Mouse (Mus musculus) cerebellum, adult 11 months (tissue): ENCODE data around the gene Cx3cr1.
A peak's percentile ranks its signal among the peaks of the same experiment; 100 is the strongest.
"Not testable (repeated sequence)": the region's sequence is repeated elsewhere in the genome, so short reads cannot be mapped to it uniquely, and the experiment has no call there.

Source experiments
- DNase-seq: peaks from one replicate; pipeline ENCODE4 v3.0.0; 2022

Cx3cr1 gene

DNA sequence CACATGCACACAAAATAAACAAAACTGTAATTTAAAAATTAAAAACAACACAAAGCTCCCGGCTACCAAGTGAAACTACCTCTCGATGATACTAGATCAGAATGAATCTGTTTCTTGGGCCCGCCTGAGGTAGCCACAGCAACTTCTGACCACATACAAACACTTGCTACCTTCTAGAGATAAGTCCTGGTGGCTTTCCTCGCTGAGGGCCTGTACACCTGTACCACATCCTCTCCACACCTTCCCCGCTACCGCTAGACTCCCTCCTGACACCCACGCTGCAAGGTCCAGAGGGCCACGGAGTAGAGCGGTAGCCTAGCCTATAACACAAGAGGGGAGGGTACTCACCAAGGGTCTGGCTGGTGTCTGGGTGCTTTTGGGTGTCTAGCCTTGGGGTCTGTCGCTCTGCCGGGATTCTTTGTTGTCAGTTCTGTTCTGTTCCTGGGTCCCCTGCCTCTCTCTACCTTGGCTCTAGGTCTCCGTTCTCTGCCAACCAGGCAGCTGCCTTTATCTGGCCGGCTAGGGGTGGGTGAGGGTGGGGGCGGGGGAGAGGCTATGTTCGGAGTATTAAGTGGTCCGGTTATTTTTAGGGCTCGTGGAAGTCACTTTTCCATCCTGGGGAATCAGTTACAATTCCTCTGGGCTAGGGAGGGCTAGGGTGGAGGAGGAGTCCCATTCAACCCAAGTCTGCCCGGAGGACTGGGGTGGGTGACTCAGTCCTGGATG is 46.4 kb downstream of the Cx3cr1 start, which contains the start of gene Xirp1:
Gene Xirp1, minus strand, starts transcription at position 513 of the 726 bp plus-strand sequence.
- DNase-seq = no peak

DNA sequence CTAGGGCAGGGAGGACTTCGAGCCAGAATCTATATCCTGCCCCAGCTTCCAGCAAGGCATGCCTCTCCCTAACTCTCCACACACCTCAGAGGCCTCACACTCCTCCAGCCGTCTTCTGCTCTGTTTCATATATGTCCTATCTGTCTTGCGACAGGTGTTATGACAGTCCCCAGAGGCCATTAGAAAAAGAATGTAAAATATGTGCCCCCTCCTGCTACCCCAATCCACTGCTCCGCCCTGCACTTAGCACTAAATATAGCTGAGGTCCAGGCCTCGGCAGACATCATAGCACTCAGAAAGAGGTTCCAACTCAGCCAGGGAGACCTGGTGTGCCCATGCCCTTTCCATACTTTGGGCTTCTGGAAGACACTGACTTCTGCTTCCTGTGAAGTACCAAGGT is 48.5 kb downstream of the Cx3cr1 start:
- DNase-seq = no peak

GRCm38 (mm10) chr9:120020285-120020890 is 49.3 kb downstream of the Cx3cr1 start:
- peak; percentile 70 for DNase-seq

- no peak for DNase-seq
Measured at GRCm38 (mm10) chr9:120016956-120017355, 52.7 kb downstream of the Cx3cr1 start.

GRCm38 (mm10) chr9:120014828-120015227 is 54.9 kb downstream of the Cx3cr1 start:
- DNase-seq = no peak

GRCm38 (mm10) chr9:120013251-120013820 is 56.3 kb downstream of the Cx3cr1 start:
- DNase-seq = no peak

DNA sequence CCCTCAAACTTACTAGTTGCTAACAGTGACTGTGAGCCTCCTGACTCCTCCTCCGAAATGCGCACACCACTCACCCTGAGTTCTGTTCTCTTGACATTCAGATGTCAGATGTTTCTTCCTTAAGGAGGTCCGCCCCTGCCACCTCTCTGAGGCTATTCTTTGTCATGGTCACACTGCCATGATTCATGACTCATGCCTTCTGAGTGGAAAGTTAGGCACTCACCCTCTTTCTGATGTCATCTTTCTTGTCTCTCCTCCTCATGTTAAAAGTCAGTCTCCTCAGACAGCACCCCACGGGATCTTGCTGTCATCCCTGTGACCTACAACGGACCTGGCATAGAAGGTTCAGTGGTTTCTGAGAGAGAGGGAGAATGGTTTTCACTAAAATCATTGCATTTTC is 56.9 kb downstream of the Cx3cr1 start:
- DNase-seq = no peak

- DNase-seq = not testable (repeated sequence)
Measured at GRCm38 (mm10) chr9:120012161-120012560, 57.5 kb downstream of the Cx3cr1 start.

- peak; percentile 79 for DNase-seq
Measured at GRCm38 (mm10) chr9:120011533-120011932, 58.1 kb downstream of the Cx3cr1 start.

- peak; percentile 97 for DNase-seq
Measured at GRCm38 (mm10) chr9:120010781-120011511, 58.7 kb downstream of the Cx3cr1 start.

DNA sequence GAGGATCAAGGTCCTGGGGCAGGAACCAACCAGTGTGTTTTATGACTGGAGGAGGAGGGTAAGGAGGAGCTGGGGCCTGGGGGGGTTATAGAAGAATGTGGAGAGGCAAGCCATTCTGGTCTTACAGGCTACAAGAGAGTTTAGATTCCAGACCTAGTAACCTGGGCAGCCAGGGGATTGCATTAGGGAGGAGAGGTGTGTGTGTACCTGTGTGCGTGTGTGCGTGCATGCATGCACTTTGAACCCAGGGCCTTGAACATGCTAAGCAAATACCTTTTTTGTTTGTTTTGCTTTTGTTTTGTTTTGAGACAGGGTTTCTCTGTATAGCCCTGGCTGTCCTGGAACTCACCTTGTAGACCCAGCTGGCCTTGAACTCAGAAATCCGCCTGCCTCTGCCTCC is 59.8 kb downstream of the Cx3cr1 start:
- DNase-seq = no peak

DNA sequence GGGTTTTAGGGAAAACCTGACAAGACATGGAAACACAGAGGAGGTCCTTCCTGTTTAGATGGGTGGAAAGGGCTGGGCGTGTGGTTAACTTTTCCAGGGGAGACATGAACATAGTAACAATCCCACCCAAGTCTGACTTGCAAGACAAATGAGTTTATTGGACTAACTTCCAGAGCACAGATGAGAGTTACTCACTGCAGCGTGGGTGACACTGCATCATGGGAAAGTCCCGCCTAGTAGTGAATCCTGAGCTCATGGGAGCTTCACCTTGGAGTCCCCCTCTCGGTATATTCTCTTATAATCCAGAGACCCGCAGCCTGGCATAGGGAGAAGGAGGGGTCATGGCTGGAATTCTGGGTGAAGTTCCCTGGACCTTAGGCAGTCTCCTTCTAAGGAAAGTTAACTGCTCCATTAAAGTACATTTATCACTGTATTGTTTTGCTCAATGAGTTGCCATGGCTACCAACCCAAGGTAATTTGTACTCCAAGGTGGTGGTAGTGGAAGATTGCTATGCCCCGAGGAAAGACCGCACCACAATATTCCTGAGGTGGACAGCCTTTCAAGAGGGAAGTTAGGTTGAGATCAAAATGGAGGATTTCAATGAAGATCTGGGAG is 60.3 kb downstream of the Cx3cr1 start:
- no peak for DNase-seq

DNA sequence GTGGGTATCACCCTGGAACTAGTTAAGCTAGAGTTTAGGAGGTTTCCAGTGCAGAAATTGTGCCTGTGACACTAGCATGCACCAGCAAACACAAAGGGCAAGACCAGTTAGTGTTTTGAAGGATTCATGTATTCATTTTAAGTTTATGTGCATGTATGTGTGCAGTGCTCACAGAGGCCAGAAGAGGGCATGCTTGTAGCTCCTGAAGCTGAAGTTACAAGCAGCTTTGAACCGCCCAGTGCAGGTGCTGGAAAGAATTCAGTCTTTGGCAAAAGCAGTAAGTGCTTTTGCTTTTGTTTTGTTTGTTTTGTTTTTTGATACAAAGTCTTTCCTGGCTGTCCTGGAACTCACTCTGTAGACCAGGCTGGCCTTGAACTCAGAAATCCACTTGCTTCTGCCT is 61.8 kb downstream of the Cx3cr1 start:
- no peak for DNase-seq

GRCm38 (mm10) chr9:120005936-120006335 is 63.7 kb downstream of the Cx3cr1 start:
- no peak for DNase-seq

DNA sequence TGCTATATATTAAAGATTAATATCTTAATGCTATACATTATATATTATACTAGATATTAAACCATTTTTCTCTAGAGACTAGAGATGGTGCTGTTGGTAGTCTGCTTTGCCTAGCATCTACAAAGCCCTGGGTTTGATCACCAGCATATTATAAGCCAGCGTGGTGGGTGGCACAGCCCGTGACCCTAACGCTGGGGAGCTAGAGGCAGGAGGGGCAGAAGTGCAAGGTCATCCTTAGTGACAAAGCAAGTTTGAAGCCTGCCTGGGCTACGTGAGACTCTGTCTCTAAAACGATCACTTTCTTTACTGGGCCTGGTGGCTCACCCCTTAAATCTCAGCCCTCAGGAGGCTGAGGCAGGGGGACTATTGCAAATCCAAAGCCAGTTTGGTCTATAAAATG is 66.8 kb downstream of the Cx3cr1 start:
- DNase-seq = no peak

- no peak for DNase-seq
Measured at GRCm38 (mm10) chr9:120001945-120002725, 67.5 kb downstream of the Cx3cr1 start.

DNA sequence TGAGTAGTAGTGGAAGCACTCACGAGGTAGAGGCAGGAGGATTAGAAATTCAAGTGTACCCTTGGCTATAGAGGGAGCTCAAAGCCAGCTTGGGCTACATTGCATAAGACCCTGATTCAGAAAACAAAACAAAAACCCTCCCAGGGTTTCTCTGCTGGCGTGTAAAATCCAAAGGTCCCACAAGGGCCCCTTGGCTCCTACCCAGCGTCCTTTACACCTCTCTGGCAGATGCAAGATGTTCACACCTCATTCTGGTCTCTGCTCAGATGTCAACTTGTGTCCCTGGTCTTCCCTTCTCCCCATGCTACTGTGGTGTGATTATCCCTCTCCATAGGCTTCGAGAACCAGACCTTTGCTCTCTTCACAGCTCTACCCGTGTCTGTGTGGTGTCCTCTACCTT is 68.9 kb downstream of the Cx3cr1 start:
- no peak for DNase-seq

DNA sequence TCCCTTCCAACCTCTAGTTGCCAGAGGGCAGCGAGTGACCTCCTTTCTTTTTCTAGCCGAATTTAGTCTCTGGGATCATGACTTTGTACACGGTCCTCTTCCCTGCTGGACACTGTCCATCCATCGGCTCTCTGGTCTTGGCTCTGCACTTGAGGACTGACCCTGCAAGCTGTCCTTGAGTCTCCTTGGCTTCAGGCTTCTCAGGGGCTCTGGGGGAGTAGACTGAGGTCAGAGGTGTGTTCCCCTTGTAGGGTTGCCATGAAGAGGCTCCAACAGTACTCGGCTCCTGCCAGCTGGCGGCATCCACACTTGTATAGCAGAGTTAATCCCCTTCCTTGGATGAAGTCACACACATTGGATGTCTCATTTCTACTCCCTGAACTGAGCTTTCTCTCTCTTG is 70.0 kb downstream of the Cx3cr1 start:
- DNase-seq = no peak

DNA sequence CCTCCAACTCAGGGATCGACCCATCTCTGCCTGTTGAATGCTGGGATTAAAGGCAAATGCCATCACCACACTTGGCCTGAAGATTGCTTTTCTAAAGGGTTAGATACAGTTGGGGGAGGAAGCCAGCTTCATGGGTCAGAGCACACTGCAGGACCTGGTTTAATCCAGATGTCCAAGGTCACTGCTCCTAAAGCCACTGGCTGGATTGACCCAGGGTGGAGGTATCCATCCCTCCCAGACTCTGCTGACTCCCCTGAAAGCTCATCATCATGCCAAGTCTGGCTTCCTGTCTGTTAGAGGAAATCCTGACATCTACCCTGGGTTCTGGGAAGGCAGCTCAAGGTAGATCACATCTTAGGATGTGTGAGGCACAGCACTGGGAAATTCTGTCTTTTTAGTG is 70.9 kb downstream of the Cx3cr1 start:
- DNase-seq = no peak

DNA sequence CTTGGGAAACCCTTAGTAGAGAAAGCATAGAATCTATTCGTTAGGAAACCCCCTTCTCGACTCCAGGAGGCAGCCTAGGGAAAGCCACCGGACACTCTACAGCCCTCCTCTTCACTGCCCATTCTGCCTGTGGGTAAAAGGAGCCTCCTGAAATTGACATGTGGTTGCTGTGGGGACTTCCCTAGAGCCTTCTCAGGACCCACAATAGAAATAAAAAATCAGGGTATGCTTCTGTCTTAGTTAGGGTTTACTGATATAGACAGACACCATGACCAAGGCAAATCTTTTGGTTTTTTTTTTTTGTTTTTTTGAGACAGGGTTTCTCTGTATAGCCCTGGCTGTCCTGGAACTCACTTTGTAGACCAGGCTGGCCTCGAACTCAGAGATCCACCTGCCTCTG is 73.6 kb downstream of the Cx3cr1 start:
- no peak for DNase-seq

GRCm38 (mm10) chr9:119994207-119994606 is 75.5 kb downstream of the Cx3cr1 start:
- no peak for DNase-seq

- DNase-seq = no peak
Measured at GRCm38 (mm10) chr9:119993092-119993844, 76.4 kb downstream of the Cx3cr1 start.
